Mouse (Mus musculus) hindbrain, embryonic 14.5 days (tissue): ENCODE results near the gene Elavl2. TPM values are rescaled to one million over a fixed set of nuclear protein-coding genes. Genes with fewer than 3 reads are reported as not detected.
A peak's percentile ranks its signal among the peaks of the same experiment; 100 is the strongest.

Experiments
- ATAC-seq: fragments of 200-750 bp; cut with Nextera tagmentation; 2 replicates; pipeline ENCODE4 v1.8.0; 2017; ENCODE audit warnings: moderate number of reproducible peaks, mild to moderate bottlenecking, moderate TSS enrichment, moderate library complexity; ENCODE audit not compliant: low FRiP score
- DNase-seq: peaks from one replicate; pipeline ENCODE4 v3.0.0-alpha.2; 2015; ENCODE audit warnings: low spot score
- H3K27ac ChIP-seq: fragments of 300-500 bp; sonication (generic); 2 replicates; pipeline ENCODE4 v1.5.1; 2014; ENCODE audit warnings: mild to moderate bottlenecking, moderate library complexity
- H3K27me3 ChIP-seq: fragments of 300-500 bp; sonication (generic); 2 replicates; pipeline ENCODE4 v1.6.1; 2014; ENCODE audit warnings: mild to moderate bottlenecking, low read length, mixed read lengths; ENCODE audit not compliant: control insufficient read depth, insufficient read depth
- H3K36me3 ChIP-seq: fragments of 300-500 bp; sonication (generic); replicated peaks from 2 replicates; pipeline ENCODE4 v1.6.1; 2014; ENCODE audit not compliant: control insufficient read depth, insufficient read depth
- H3K4me1 ChIP-seq: fragments of 300-500 bp; sonication (generic); replicated peaks from 2 replicates; pipeline ENCODE4 v1.6.1; 2014; ENCODE audit warnings: antibody characterized with exemption, low read length, mixed read lengths; ENCODE audit not compliant: control insufficient read depth, insufficient read depth
- H3K4me2 ChIP-seq: fragments of 300-500 bp; sonication (generic); replicated peaks from 2 replicates; pipeline ENCODE4 v1.6.1; 2014; ENCODE audit warnings: mild to moderate bottlenecking, moderate library complexity
- H3K4me3 ChIP-seq: fragments of 300-500 bp; sonication (generic); replicated peaks from 2 replicates; pipeline ENCODE4 v1.5.1; 2014; ENCODE audit warnings: mild to moderate bottlenecking, low read length
- H3K9ac ChIP-seq: fragments of 300-500 bp; sonication (generic); 2 replicates; pipeline ENCODE4 v1.6.1; 2014
- H3K9me3 ChIP-seq: fragments of 300-500 bp; sonication (generic); 2 replicates; pipeline ENCODE4 v1.6.1; 2016; ENCODE audit warnings: low read length; ENCODE audit not compliant: control insufficient read depth
- WGBS: fragments of 180-500 bp; shearing (Covaris S2); extraction: QIAGEN DNeasy Blood & Tissue Kit; methylation state at CpG from one replicate; pipeline ENCODE4 v1.1.7; 2014; 5-methylcytosine and 5-hydroxymethylcytosine counted together
- polyA plus RNA-seq: library from polyadenylated mRNA; unstranded; fragments of >200 nt; fragmentation: Nextera tagmentation; extraction: Ambion mirVana; gene quantifications from 2 replicates; pipeline ENCODE4 v1.2.1, GENCODE M21; 2014

Gene Elavl2
- 172 and 195 TPM in 2 replicates for polyA plus RNA-seq

DNA sequence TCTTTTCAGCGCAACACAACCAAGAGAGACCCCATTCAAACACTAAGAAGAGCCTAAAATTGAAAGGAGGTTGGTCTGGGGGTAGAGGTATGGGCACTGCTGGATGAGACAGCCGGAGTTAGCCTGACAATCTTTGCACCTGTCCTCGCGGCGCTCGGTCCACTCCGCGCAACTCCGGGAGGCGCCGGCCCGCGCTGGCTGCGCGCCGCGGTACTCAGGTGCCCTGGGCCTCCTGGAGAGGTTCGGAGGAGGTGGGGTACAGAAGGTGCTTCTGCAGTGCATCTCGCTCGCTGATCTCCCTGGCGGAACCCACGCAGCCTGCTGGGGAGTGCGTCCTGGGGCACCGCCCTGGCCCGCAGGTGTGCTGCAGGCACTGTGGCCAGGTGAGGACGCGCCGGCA, at the start of gene Elavl2:
Elavl2 (minus strand) TSS at position 363 of the 400 bp plus-strand sequence.
- DNase-seq (no peak), ATAC-seq (peak; percentile 71)
- Histone ChIP-seq H3K9me3 (no peaks in the 10 kb centered on the region), H3K9ac (peak within 1 kb of the TSS; percentile 71), H3K4me1 (no peaks in the 10 kb centered on the region), H3K27ac (peak within 1 kb of the TSS; percentile 82), H3K27me3 (no peaks in the 10 kb centered on the region), H3K4me3 (peak within 1 kb of the TSS; percentile 46), H3K4me2 (peak within 1 kb of the TSS; percentile 98), H3K36me3 (no peaks in the 10 kb centered on the region)
- under 1% methylated on average over 28 of the region's 28 CpGs for WGBS

DNA sequence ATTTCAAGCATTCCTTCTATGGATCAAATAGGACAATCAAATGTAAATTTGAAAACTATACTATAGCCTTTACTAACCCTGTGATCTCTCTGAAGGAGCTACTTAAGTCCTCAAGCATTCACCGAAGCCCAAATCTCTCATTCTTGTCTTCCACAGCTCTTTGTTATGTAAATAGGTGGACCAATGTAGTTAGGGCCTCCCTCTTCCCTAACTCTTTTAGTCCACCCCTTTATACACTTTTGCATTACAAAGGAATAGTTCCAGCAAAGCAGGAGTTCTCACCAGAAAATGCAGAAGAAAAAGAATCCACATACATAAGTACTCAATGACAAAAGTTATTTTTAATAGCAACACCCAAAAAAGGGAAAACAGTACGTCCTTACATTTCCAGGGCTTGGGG, 47.3 kb upstream of the Elavl2 start:
- H3K4me1 ChIP-seq = no peaks in the 10 kb centered on the region
- H3K27me3 ChIP-seq = no peaks in the 10 kb centered on the region
- no peak overlapping the region for H3K9ac ChIP-seq
- DNase-seq (no peak), ATAC-seq (no peak)
- no peaks in the 10 kb centered on the region for H3K36me3 ChIP-seq
- WGBS = 20% methylated on average over 2 of the region's 2 CpGs
- H3K4me3 ChIP-seq = no peak overlapping the region
- no peak overlapping the region for H3K4me2 ChIP-seq
- no peak overlapping the region for H3K27ac ChIP-seq
- no peaks in the 10 kb centered on the region for H3K9me3 ChIP-seq

- H3K4me3 ChIP-seq = no peak overlapping the region
- no peak overlapping the region for H3K27ac ChIP-seq
- H3K4me1 ChIP-seq = no peaks in the 10 kb centered on the region
- H3K9me3 ChIP-seq = no peaks in the 10 kb centered on the region
- H3K36me3 ChIP-seq = no peaks in the 10 kb centered on the region
- no peaks in the 10 kb centered on the region for H3K27me3 ChIP-seq
- H3K9ac ChIP-seq = no peak overlapping the region
- DNase-seq (no peak), ATAC-seq (no peak)
- 86% methylated on average over 1 of the region's 1 CpGs for WGBS
- H3K4me2 ChIP-seq = no peak overlapping the region
Observed at GRCm38 (mm10) chr4:91415582-91415981, 15.0 kb upstream of the Elavl2 start.

DNA sequence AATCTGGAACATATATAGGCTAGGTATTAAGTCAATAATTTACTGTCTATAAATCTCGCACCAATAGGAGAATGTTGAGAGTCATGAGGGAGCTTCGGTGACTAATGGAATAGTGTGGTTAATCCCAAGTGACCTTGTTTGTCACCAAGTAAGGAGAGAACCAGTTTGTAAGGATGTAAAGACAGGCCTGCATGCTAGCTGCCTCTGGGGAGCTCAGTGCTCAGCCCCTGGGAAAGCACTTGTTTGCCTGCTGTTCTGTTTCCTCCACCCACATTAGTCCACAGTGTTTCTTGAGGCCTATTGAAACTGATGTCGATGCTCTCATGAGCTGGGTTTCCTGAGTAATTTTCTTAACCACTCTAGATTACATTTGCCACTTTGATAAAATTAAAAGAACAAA, 4.5 kb upstream of the Elavl2 start:
- ATAC-seq = no peak
- Histone ChIP-seq H3K9ac (no peak overlapping the region), H3K27me3 (no peaks in the 10 kb centered on the region), H3K4me3 (no peak overlapping the region), H3K4me2 (no peak overlapping the region), H3K27ac (no peak overlapping the region), H3K9me3 (no peaks in the 10 kb centered on the region), H3K4me1 (no peaks in the 10 kb centered on the region), H3K36me3 (no peaks in the 10 kb centered on the region)
- WGBS = 81% methylated on average over 3 of the region's 3 CpGs
- no peak for DNase-seq

- no peaks in the 10 kb centered on the region for H3K36me3 ChIP-seq
- H3K4me3 ChIP-seq = peak overlapping the region; percentile 46
- peak overlapping the region; percentile 98 for H3K4me2 ChIP-seq
- peak overlapping the region; percentile 82 for H3K27ac ChIP-seq
- H3K27me3 ChIP-seq = no peaks in the 10 kb centered on the region
- no peaks in the 10 kb centered on the region for H3K9me3 ChIP-seq
- peak overlapping the region; percentile 71 for H3K9ac ChIP-seq
- under 1% methylated on average over 17 of the region's 17 CpGs for WGBS
- no peaks in the 10 kb centered on the region for H3K4me1 ChIP-seq
- DNase-seq (peak; percentile 66), ATAC-seq (peak; percentile 89)
Observed at GRCm38 (mm10) chr4:91399510-91400196, 932 bp downstream of the Elavl2 start.

- no peaks in the 10 kb centered on the region for H3K36me3 ChIP-seq
- 52% methylated on average over 5 of the region's 5 CpGs for WGBS
- H3K9me3 ChIP-seq = no peaks in the 10 kb centered on the region
- no peak overlapping the region for H3K4me3 ChIP-seq
- no peaks in the 10 kb centered on the region; the same call in 1 of the 2 replicates for H3K4me1 ChIP-seq
- H3K4me2 ChIP-seq = no peak overlapping the region
- H3K27me3 ChIP-seq = no peaks in the 10 kb centered on the region
- no peak for ATAC-seq
- no peak overlapping the region for H3K27ac ChIP-seq
- peak; percentile 22 for DNase-seq
- no peak overlapping the region for H3K9ac ChIP-seq
Observed at GRCm38 (mm10) chr4:91391987-91392598, 8.5 kb downstream of the Elavl2 start.

DNA sequence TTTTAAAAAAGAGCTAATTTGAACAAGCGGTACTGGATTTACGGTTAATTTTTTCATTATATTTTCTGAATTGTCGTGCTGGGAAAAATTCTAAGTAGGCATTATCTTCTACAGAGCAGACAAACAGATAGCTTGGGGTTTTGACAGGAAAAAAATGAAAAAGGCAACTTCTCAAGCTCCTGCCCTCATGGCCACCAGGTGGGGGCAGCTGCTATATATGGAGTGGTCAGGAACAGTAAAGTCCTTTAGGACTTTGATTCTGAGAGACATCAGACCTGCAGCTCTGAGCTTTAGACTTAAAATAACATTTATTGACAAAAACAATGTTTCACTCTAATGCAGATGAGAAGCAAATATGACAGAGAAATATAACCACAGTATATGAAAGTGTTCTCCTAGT, 12.9 kb downstream of the Elavl2 start:
- 92% methylated on average over 3 of the region's 3 CpGs for WGBS
- Histone ChIP-seq H3K4me2 (no peak overlapping the region), H3K4me1 (no peaks in the 10 kb centered on the region; the same call in 1 of the 2 replicates), H3K9ac (no peak overlapping the region), H3K27me3 (no peaks in the 10 kb centered on the region), H3K36me3 (no peaks in the 10 kb centered on the region), H3K4me3 (no peak overlapping the region), H3K9me3 (no peaks in the 10 kb centered on the region), H3K27ac (no peak overlapping the region)
- ATAC-seq (no peak), DNase-seq (no peak)

- Histone ChIP-seq H3K9me3 (no peaks in the 10 kb centered on the region), H3K4me3 (peak overlapping the region; percentile 36), H3K9ac (peak overlapping the region; percentile 63), H3K36me3 (no peaks in the 10 kb centered on the region), H3K4me1 (peaks cover 20% of the 10 kb centered on the region; the same call in 1 of the 2 replicates), H3K4me2 (peak overlapping the region; percentile 69), H3K27me3 (no peaks in the 10 kb centered on the region), H3K27ac (peak overlapping the region; percentile 80)
- ATAC-seq = peak; percentile 26; the same call in 1 of the 2 replicates
- peak; percentile 65 for DNase-seq
- under 1% methylated on average over 13 of the region's 13 CpGs for WGBS
Observed at GRCm38 (mm10) chr4:91381201-91381627, 19.4 kb downstream of the Elavl2 start.

GRCm38 (mm10) chr4:91380341-91381117, 20.1 kb downstream of the Elavl2 start:
- H3K9me3 ChIP-seq = no peaks in the 10 kb centered on the region
- H3K36me3 ChIP-seq = no peaks in the 10 kb centered on the region
- peak overlapping the region; percentile 80 for H3K27ac ChIP-seq
- H3K4me3 ChIP-seq = peak overlapping the region; percentile 36
- peak overlapping the region; percentile 63 for H3K9ac ChIP-seq
- H3K4me1 ChIP-seq = peaks cover 20% of the 10 kb centered on the region; the same call in 1 of the 2 replicates
- H3K27me3 ChIP-seq = no peaks in the 10 kb centered on the region
- under 1% methylated on average over 24 of the region's 24 CpGs for WGBS
- DNase-seq (peak; percentile 50), ATAC-seq (no peak)
- H3K4me2 ChIP-seq = peak overlapping the region; percentile 69
